Mouse (Mus musculus): ENCODE data around the gene Slc27a3.

GRCm38 (mm10) chr3:90427574-90427973 is 37.8 kb upstream of the Slc27a3 start:
- TF ChIP-seq POLR2A (IDR thresholded peaks at IDR 0.05; ENCODE audit: low read depth, low read length) (no peak), CTCF (IDR thresholded peaks at IDR 0.05; ENCODE audit: extremely low read depth, insufficient read depth, insufficient read length, insufficient replicate concordance) (no peak)
